Mouse (Mus musculus): ENCODE results near the gene Polk.

The Polk gene

GRCm38 (mm10) chr13:96529542-96529941 is 12.8 kb downstream of the Polk start:
- no peak for DNase-seq (ENCODE audit: low read depth, low spot score)

- DNase-seq (ENCODE audit: low read depth, low spot score) = no peak
Observed at GRCm38 (mm10) chr13:96528776-96529175, 13.6 kb downstream of the Polk start.

GRCm38 (mm10) chr13:96527856-96528255 is 14.5 kb downstream of the Polk start:
- DNase-seq (ENCODE audit: low read depth, low spot score) = no peak

GRCm38 (mm10) chr13:96527022-96527421 is 15.4 kb downstream of the Polk start:
- no peak for DNase-seq (ENCODE audit: low read depth, low spot score)

- no peak for DNase-seq (ENCODE audit: low read depth, low spot score)
Observed at GRCm38 (mm10) chr13:96521294-96521693, 21.1 kb downstream of the Polk start.

- DNase-seq (ENCODE audit: low read depth, low spot score) = no peak
Observed at GRCm38 (mm10) chr13:96517335-96517734, 25.0 kb downstream of the Polk start.

- DNase-seq (ENCODE audit: low read depth, low spot score) = no peak
Observed at GRCm38 (mm10) chr13:96516249-96516648, 26.1 kb downstream of the Polk start.

- no peak for DNase-seq (ENCODE audit: low read depth, low spot score)
Observed at GRCm38 (mm10) chr13:96514154-96514942, 28.0 kb downstream of the Polk start.

GRCm38 (mm10) chr13:96511893-96512292 is 30.5 kb downstream of the Polk start:
- no peak for DNase-seq (ENCODE audit: low read depth, low spot score)

GRCm38 (mm10) chr13:96511262-96511661 is 31.1 kb downstream of the Polk start:
- no peak for DNase-seq (ENCODE audit: low read depth, low spot score)

- no peak for DNase-seq (ENCODE audit: low read depth, low spot score)
Observed at GRCm38 (mm10) chr13:96510635-96511034, 31.7 kb downstream of the Polk start.

- no peak for DNase-seq (ENCODE audit: low read depth, low spot score)
Observed at GRCm38 (mm10) chr13:96507541-96507940, 34.8 kb downstream of the Polk start.

- no peak for DNase-seq (ENCODE audit: low read depth, low spot score)
Observed at GRCm38 (mm10) chr13:96506313-96506712, 36.1 kb downstream of the Polk start.

GRCm38 (mm10) chr13:96505661-96506060 is 36.7 kb downstream of the Polk start:
- no peak for DNase-seq (ENCODE audit: low read depth, low spot score)

GRCm38 (mm10) chr13:96499891-96500290 is 42.5 kb downstream of the Polk start:
- no peak for DNase-seq (ENCODE audit: low read depth, low spot score)

- no peak for DNase-seq (ENCODE audit: low read depth, low spot score)
Observed at GRCm38 (mm10) chr13:96496630-96497029, 45.7 kb downstream of the Polk start.

- DNase-seq (ENCODE audit: low read depth, low spot score) = no peak
Observed at GRCm38 (mm10) chr13:96490433-96490832, 51.9 kb downstream of the Polk start, which contains the start of gene Gm17622. Gene Gm17622, plus strand, starts transcription at chr13:96490733.

- no peak for DNase-seq (ENCODE audit: low read depth, low spot score)
Observed at GRCm38 (mm10) chr13:96487968-96488367, 54.4 kb downstream of the Polk start.

- no peak for DNase-seq (ENCODE audit: low read depth, low spot score)
Observed at GRCm38 (mm10) chr13:96487230-96487629, 55.1 kb downstream of the Polk start.

- DNase-seq (ENCODE audit: low read depth, low spot score) = no peak
Observed at GRCm38 (mm10) chr13:96478991-96479390, 63.4 kb downstream of the Polk start.

- no peak for DNase-seq (ENCODE audit: low read depth, low spot score)
Observed at GRCm38 (mm10) chr13:96477226-96477625, 65.2 kb downstream of the Polk start.

GRCm38 (mm10) chr13:96470957-96471356 is 71.4 kb downstream of the Polk start, which contains the start of gene Ankdd1b:
Gene Ankdd1b, minus strand, starts transcription at chr13:96471198.
- DNase-seq (ENCODE audit: low read depth, low spot score) = no peak

- no peak for DNase-seq (ENCODE audit: low read depth, low spot score)
Observed at GRCm38 (mm10) chr13:96470556-96470955, 71.8 kb downstream of the Polk start.
